Mouse (Mus musculus) ovary, adult 18-20 months (tissue): ENCODE measurements around the gene Stmn3.

Experiments used
- DNase-seq: peaks from one replicate; pipeline ENCODE4 v3.0.0; 2022; ENCODE audit warnings: low spot score, mixed read lengths

The Stmn3 gene

GRCm38 (mm10) chr2:181286629-181287337 is 27.5 kb downstream of the Stmn3 start:
- no peak for DNase-seq

GRCm38 (mm10) chr2:181279968-181280367 is 34.3 kb downstream of the Stmn3 start:
- no peak for DNase-seq

- no peak for DNase-seq
Measured at GRCm38 (mm10) chr2:181277866-181278265, 36.4 kb downstream of the Stmn3 start.

- no peak for DNase-seq
Measured at GRCm38 (mm10) chr2:181276766-181277165, 37.5 kb downstream of the Stmn3 start.

- no peak for DNase-seq
Measured at GRCm38 (mm10) chr2:181274639-181275038, 39.7 kb downstream of the Stmn3 start.

- DNase-seq = no peak
Measured at GRCm38 (mm10) chr2:181273829-181274228, 40.5 kb downstream of the Stmn3 start.

GRCm38 (mm10) chr2:181272092-181272491 is 42.2 kb downstream of the Stmn3 start:
- no peak for DNase-seq

GRCm38 (mm10) chr2:181266839-181267238 is 47.5 kb downstream of the Stmn3 start:
- DNase-seq = no peak
